Mouse (Mus musculus): ENCODE data around the gene Spg7.

GRCm38 (mm10) chr8:123136287-123136686 is 73.5 kb downstream of the Spg7 start:
- TF ChIP-seq EP300 (IDR thresholded peaks at IDR 0.05) (no peak), CTCF (IDR thresholded peaks at IDR 0.05) (no peak)
